Mouse (Mus musculus) G1E (cell line): ENCODE data around the gene Msx1.

Experiments used
- CTCF ChIP-seq: IDR thresholded peaks from 2 replicates; pipeline ENCODE4 v1.5.1; 2012; ENCODE audit warnings: low read depth, low read length, inconsistent platforms, mixed read lengths
- POLR2AphosphoS5 ChIP-seq: IDR thresholded peaks from 2 replicates; pipeline ENCODE4 v1.6.1; 2012; ENCODE audit warnings: low read depth, low read length, inconsistent platforms; ENCODE audit not compliant: insufficient replicate concordance
- TAL1 ChIP-seq: conservative IDR thresholded peaks from 2 replicates; pipeline ENCODE4 v1.6.1; 2012; ENCODE audit warnings: low read depth, low read length, inconsistent platforms, mixed read lengths

- no peak for TF ChIP-seq POLR2AphosphoS5
- no peak for TF ChIP-seq TAL1
- TF ChIP-seq CTCF = no peak
Measured at GRCm38 (mm10) chr5:37865471-37865870, 41.1 kb upstream of the Msx1 start.
